Mouse (Mus musculus) ES-Bruce4 (cell line): ENCODE data around the gene Eif5a. TPM values are rescaled to one million over a fixed set of nuclear protein-coding genes. Genes with fewer than 3 reads are reported as not detected.
"Not testable (repeated sequence)": the region's sequence is repeated elsewhere in the genome, so short reads cannot be mapped to it uniquely, and the experiment has no call there.

ENCODE experiments used
- H3K27ac ChIP-seq: 2 replicates; pipeline ENCODE4 v1.5.1; 2012; ENCODE audit warnings: low read length, inconsistent platforms; ENCODE audit not compliant: insufficient read depth
- H3K27me3 ChIP-seq: 2 replicates; pipeline ENCODE4 v1.6.1; 2012; ENCODE audit warnings: mild to moderate bottlenecking, low read length, inconsistent platforms; ENCODE audit not compliant: control insufficient read depth, poor library complexity, insufficient read depth, severe bottlenecking
- H3K36me3 ChIP-seq: 2 replicates; pipeline ENCODE4 v1.6.1; 2012; ENCODE audit warnings: inconsistent platforms, mild to moderate bottlenecking, low read length, moderate library complexity; ENCODE audit not compliant: control insufficient read depth, poor library complexity, insufficient read depth, severe bottlenecking
- H3K4me1 ChIP-seq: one replicate; pipeline ENCODE4 v1.8.1; 2011; ENCODE audit warnings: low read length; ENCODE audit not compliant: control insufficient read depth, insufficient read depth
- H3K4me3 ChIP-seq: 2 replicates; pipeline ENCODE4 v1.5.1; 2011; ENCODE audit warnings: low read depth, mild to moderate bottlenecking, low read length
- H3K9ac ChIP-seq: 2 replicates; pipeline ENCODE4 v1.6.1; 2012; ENCODE audit warnings: low read depth, mild to moderate bottlenecking, inconsistent platforms; ENCODE audit not compliant: poor library complexity, severe bottlenecking
- H3K9me3 ChIP-seq: replicated peaks from 2 replicates; pipeline ENCODE4 v1.6.1; 2012; ENCODE audit warnings: mild to moderate bottlenecking, low read length, inconsistent platforms; ENCODE audit not compliant: control insufficient read depth, poor library complexity, insufficient read depth, severe bottlenecking
- CTCF ChIP-seq: IDR thresholded peaks from one replicate; pipeline ENCODE4 v1.8.1; 2011; ENCODE audit warnings: low read depth, low read length
- EP300 ChIP-seq: IDR thresholded peaks from 2 replicates; pipeline ENCODE4 v1.6.1; 2011; ENCODE audit warnings: low read depth, low read length; ENCODE audit not compliant: insufficient read depth
- POLR2A ChIP-seq: IDR thresholded peaks from one replicate; pipeline ENCODE4 v1.8.1; 2011; ENCODE audit warnings: low read length; ENCODE audit not compliant: insufficient read depth
- polyA plus RNA-seq: library from polyadenylated mRNA; stranded (reverse); fragments of >200 nt; gene quantifications from 2 replicates; pipeline ENCODE4 v1.2.4, GENCODE M21; 2011; ENCODE audit warnings: low read depth; ENCODE audit not compliant: missing spikeins, insufficient read depth, insufficient read length

Eif5a gene
- polyA plus RNA-seq, 1 experiment = 1,015 TPM

DNA sequence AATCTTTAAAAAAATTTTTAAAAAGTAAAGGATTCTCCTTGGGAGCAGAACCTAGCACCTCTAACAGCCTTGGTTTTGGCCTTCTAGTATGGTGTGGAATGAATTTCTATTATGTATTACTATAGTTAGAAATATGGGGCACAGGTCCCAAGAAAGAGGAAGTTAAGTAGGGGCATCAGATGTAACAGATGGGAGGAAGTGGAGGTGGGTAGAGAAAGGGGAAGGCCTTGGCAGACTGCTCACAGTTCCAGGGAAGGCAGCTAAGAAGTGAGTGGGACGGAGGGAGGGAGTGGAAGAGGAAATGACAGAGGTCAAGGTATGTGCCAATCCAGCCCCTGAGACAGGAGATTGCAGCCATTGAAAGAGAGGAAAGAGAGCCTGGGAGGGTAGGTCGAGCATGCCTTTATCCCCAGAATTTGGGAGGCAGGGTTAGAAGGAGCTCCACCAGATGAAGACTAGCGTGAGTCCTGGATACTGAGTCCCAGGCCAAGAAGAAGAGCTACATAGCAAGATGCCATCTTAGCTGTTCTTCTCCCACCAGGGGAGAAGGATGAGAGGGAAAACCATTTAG is 9.3 kb upstream of the Eif5a start:
- no peaks in the 10 kb centered on the region for H3K27me3 ChIP-seq
- no peak overlapping the region for H3K4me3 ChIP-seq
- H3K4me1 ChIP-seq = no peaks in the 10 kb centered on the region
- no peaks in the 10 kb centered on the region for H3K9me3 ChIP-seq
- TF ChIP-seq CTCF (no peak), EP300 (no peak)
- no peak overlapping the region for H3K27ac ChIP-seq
- no peaks in the 10 kb centered on the region for H3K36me3 ChIP-seq
- H3K9ac ChIP-seq = no peak overlapping the region

DNA sequence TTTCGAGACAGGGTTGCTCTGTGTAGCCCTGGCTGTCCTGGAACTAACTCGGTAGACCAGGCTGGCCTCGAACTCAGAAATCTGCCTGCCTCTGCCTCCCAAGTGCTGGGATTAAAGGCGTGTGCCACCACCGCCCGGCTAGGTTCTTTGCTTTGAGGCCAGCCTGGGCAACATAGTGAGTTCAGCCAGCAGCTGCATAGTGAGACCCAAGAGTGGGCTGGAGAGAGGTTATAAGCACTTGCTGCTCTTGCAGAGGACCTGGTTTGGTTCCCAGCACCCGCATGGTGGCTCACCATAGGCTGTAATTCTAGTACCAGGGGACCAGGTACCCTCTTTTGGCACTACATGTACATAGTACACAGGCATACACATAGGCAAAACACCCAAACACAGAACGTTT is 8.4 kb upstream of the Eif5a start:
- H3K27me3 ChIP-seq, H3K4me1 ChIP-seq, H3K9ac ChIP-seq, H3K27ac ChIP-seq, H3K4me3 ChIP-seq, H3K9me3 ChIP-seq, H3K36me3 ChIP-seq: not testable (repeated sequence)

DNA sequence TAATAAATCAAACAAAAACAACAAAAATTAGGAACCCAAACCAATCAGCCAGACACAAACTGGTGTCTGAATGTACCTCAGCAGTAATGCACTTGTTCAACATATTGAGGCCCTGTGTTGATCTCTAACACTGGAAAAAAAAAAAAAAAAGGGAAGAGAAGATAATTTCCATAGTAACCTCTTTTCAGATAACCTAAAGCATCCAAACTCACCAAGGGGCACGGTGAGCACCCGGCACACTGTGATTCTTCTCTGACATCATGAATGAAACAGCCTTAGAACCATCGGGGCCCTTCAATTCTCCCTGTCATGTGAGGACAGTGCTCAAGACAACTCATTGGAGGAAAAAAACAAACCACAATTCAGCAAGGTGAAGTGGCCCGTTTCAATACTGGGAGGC is 8.0 kb upstream of the Eif5a start:
- TF ChIP-seq POLR2A = no peak
- no peak for TF ChIP-seq CTCF
- TF ChIP-seq EP300 = no peak
- Histone ChIP-seq H3K4me3 (no peak overlapping the region), H3K27ac (no peak overlapping the region), H3K27me3 (no peaks in the 10 kb centered on the region), H3K9me3 (no peaks in the 10 kb centered on the region), H3K9ac (no peak overlapping the region), H3K36me3 (no peaks in the 10 kb centered on the region), H3K4me1 (no peaks in the 10 kb centered on the region)

DNA sequence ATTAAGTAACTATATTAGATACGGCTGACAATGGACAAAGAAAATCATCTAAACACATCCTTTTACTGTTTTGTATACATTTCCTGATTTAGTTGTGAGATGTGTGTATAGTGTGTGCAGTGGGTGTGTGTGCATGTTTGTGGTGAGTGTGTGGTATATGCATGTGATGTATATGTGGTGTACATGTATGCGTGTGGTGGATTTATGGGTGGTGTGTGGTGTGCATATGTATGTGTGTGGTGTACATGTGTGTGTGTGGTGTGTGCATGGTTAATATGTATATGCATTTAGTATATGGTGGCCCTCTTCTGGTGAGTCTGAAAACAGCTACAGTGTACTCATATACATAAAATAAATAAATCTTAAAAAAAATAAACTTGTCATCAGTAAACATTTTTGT is 5.7 kb upstream of the Eif5a start:
- Histone ChIP-seq H3K9ac (no peak overlapping the region), H3K9me3 (no peaks in the 10 kb centered on the region), H3K27me3 (no peaks in the 10 kb centered on the region), H3K4me3 (no peak overlapping the region), H3K36me3 (no peaks in the 10 kb centered on the region), H3K4me1 (no peaks in the 10 kb centered on the region), H3K27ac (no peak overlapping the region)
- TF ChIP-seq CTCF (no peak), EP300 (no peak), POLR2A (no peak)

DNA sequence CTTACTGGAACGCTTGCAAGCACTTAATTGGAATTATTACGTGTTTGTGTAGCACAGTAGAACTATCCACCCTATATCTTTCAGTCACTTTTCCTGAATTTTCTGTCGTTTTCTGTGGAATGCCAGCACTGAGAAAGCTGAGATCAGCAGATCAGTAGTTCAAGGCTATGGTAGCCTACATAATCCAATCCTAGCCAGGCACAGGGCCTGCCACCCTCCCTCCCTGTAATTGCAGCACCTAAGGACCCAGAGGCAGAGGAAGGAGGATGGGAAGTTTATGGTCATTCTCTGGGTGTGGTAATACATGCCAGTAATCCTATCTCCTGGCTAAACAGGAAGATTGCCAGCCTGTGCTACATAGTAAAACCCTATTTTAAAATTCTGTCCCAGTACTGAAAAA is 1.0 kb upstream of the Eif5a start:
- Histone ChIP-seq H3K27ac (peak overlapping the region; percentile 98), H3K9ac (peak overlapping the region; percentile 85), H3K4me1 (peaks cover 2% of the 10 kb centered on the region), H3K36me3 (peaks cover 22% of the 10 kb centered on the region), H3K9me3 (no peaks in the 10 kb centered on the region), H3K4me3 (0 out of 2 replicates have a peak overlapping the region, but pooled peaks have one; percentile 34), H3K27me3 (no peaks in the 10 kb centered on the region)
- no peak for TF ChIP-seq POLR2A
- no peak for TF ChIP-seq CTCF
- TF ChIP-seq EP300 = no peak

DNA sequence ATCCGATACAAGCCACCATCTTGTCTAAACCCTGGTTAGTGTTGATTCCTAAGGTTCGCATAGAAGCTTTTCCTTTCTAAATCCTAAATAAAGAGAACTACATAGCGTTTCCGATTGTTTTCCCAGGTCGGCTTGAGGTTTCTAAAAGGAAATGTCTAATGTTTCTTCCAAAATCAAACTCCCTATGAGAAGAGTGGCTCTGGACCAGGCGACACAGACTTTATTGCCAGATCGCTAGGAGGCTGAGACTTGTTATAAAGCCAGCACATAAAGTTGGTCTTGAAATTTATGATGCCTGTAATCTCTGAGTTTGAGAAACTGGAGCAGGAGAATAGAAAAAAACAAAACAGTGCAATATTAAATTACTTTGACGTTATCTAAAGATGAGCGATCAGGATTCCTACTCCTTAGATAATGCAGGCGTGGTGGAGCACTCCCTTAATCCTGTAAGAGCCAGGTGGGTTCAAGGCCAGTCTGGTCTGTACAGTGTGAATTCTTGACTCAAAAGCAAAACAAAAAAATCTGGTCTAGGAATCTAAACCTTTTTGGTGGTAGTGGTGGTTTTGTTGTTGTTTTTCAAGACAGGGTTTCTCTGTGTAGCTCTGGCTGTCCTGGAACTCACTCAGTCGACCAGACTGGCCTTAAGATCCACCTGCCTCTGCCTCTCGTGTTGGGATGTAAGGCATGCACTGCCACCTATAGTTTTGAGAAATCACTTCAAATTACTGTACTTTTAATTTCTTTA is 426 bp upstream of the Eif5a start:
- Histone ChIP-seq H3K9me3 (no peaks in the 10 kb centered on the region), H3K27ac (peak overlapping the region; percentile 98), H3K36me3 (peaks cover 28% of the 10 kb centered on the region), H3K9ac (peak overlapping the region; percentile 85), H3K4me3 (peak overlapping the region; percentile 94), H3K4me1 (peaks cover 2% of the 10 kb centered on the region), H3K27me3 (no peaks in the 10 kb centered on the region)
- no peak for TF ChIP-seq CTCF
- TF ChIP-seq POLR2A = no peak
- no peak for TF ChIP-seq EP300
